ENCODE assay signal across 18 mouse cellular contexts in the genomic region with DNA sequence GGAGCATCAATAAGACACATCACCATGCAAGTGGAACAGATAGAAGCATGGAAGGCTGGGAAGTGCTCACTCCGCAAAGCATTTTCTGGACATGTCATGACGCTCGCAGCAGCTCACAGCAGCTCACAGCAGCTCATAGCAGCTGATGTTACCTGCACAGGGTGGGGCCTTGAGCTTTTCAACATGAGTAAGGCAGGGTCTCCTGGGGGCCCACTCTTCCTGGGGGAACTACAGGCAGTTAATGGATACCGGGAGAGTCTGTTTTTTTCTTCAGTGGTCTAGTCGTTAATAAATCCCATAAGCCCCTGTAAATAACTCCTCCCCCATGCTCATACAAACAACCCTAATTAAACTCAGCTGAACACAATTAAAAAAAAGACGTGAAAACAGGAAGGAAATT. TPM values are rescaled to one million over a fixed set of nuclear protein-coding genes. Genes with fewer than 3 reads are reported as not detected.
"Had no signal": no experiment of that assay in that cellular context is flagged by ENCODE, and none has a peak within 500 bp of the region (broad histone marks: within the 10 kb centered on the region; RNA-seq: fewer than 3 reads in every experiment).

No protein-coding gene starts in this region.

- H3K4me3 ChIP-seq: layer of hippocampus, adult 2 months; limb, embryonic 13.5 days; liver, embryonic 12.5 days; liver, embryonic 15.5 days; lung, embryonic 15.5 days; megakaryocyte, embryonic 14.5 days; midbrain, embryonic 10.5 days; midbrain, embryonic 13.5 days; myocyte; neural tube, embryonic 13.5 days had no signal

- H3K4me1 ChIP-seq: liver, embryonic 12.5 days; liver, embryonic 15.5 days; midbrain, embryonic 10.5 days; midbrain, embryonic 13.5 days had no signal

- H3K27ac ChIP-seq: kidney, postnatal 0 days; layer of hippocampus, adult 2 months; limb, embryonic 13.5 days; liver, embryonic 12.5 days; liver, embryonic 15.5 days; lung, embryonic 15.5 days; midbrain, embryonic 10.5 days; midbrain, embryonic 13.5 days; neural tube, embryonic 13.5 days had no signal

- DNase-seq: layer of hippocampus, adult 9-11 months; liver; thymus, adult 18-20 months; thymus, postnatal 36 days had no signal

- H3K27me3 ChIP-seq: limb, embryonic 13.5 days; liver, embryonic 12.5 days; liver, embryonic 15.5 days; lung, embryonic 15.5 days; midbrain, embryonic 13.5 days; neural tube, embryonic 13.5 days had no signal

- H3K9ac ChIP-seq: limb, embryonic 13.5 days; liver, embryonic 12.5 days; liver, embryonic 15.5 days; lung, embryonic 15.5 days; midbrain, embryonic 13.5 days; neural tube, embryonic 13.5 days had no signal

- ATAC-seq: liver, embryonic 12.5 days; midbrain, embryonic 13.5 days; midbrain, embryonic 16.5 days had no signal

- H3K4me2 ChIP-seq: limb, embryonic 13.5 days; liver, embryonic 12.5 days; liver, embryonic 15.5 days; lung, embryonic 15.5 days; midbrain, embryonic 13.5 days; neural tube, embryonic 13.5 days had no signal

- H3K36me3 ChIP-seq: limb, embryonic 13.5 days; liver, embryonic 12.5 days; liver, embryonic 15.5 days; lung, embryonic 15.5 days; midbrain, embryonic 10.5 days; midbrain, embryonic 13.5 days; neural tube, embryonic 13.5 days had no signal

- H3K9me3 ChIP-seq: limb, embryonic 13.5 days; liver, embryonic 12.5 days; liver, embryonic 15.5 days; lung, embryonic 15.5 days; megakaryocyte, embryonic 14.5 days; midbrain, embryonic 10.5 days; midbrain, embryonic 13.5 days; neural tube, embryonic 13.5 days had no signal

RNA-seq across cellular contexts. Expression of a gene that starts 8.7 kb away (rescaled TPM):
- total RNA-seq: monocyte, adult 5-6 weeks; neutrophil, adult 5-6 weeks had no signal
